Mouse (Mus musculus) layer of hippocampus, adult 2 months (tissue): ENCODE data around the gene Runx2. TPM values are rescaled to one million over a fixed set of nuclear protein-coding genes. Genes with fewer than 3 reads are reported as not detected.

Experiments
- DNase-seq, 2 experiments: peaks; one replicate each; pipeline ENCODE4 v3.0.0; 2022; ENCODE audit warnings: low spot score in 2 of 2
- H3K27ac ChIP-seq: fragments of 200-600 bp; 2 replicates; pipeline ENCODE4 v1.8.1; 2022
- H3K4me3 ChIP-seq: fragments of 200-600 bp; 2 replicates; pipeline ENCODE4 v1.8.1; 2022; ENCODE audit warnings: mild to moderate bottlenecking
- CTCF ChIP-seq: fragments of 200-600 bp; conservative IDR thresholded peaks from 2 replicates; pipeline ENCODE4 v1.8.1; 2022; ENCODE audit warnings: antibody characterized with exemption, mild to moderate bottlenecking, moderate library complexity
- long read RNA-seq, 2 experiments: library from polyadenylated mRNA; stranded (forward); transcript quantifications; one replicate each; pipeline ENCODE4 v2.0.0; 2021; ENCODE audit warnings: borderline mapping rate in 2 of 2
- total RNA-seq, 2 experiments: library from RNA; stranded (reverse); gene quantifications; 2 replicates each; pipeline ENCODE4 v1.2.3; 2021

The Runx2 gene
- total RNA-seq, result 10 to 100 TPM; 15.8 to 19.7 TPM
- long read RNA-seq, experiment 1, partial matches to known transcripts, result 0 of 17 reads
- long read RNA-seq, experiment 1, other reads (novel, unspliced or antisense), result 16 of 17 reads
- long read RNA-seq, experiment 2, partial matches to known transcripts, result 3 of 15 reads
- long read RNA-seq, experiment 2, other reads (novel, unspliced or antisense), result 11 of 15 reads

- 0 out of 2 replicates have a peak within 1 kb of the TSS, but pooled peaks have one; percentile 28 for H3K27ac ChIP-seq
- no peak for DNase-seq
- TF ChIP-seq CTCF, result no peak
- H3K4me3 ChIP-seq, result peak within 1 kb of the TSS; percentile 40
Observed at GRCm38 (mm10) chr17:44814508-44815175, at the start of gene Runx2. TSS of gene Runx2 (minus strand) at chr17:44814797.

DNA sequence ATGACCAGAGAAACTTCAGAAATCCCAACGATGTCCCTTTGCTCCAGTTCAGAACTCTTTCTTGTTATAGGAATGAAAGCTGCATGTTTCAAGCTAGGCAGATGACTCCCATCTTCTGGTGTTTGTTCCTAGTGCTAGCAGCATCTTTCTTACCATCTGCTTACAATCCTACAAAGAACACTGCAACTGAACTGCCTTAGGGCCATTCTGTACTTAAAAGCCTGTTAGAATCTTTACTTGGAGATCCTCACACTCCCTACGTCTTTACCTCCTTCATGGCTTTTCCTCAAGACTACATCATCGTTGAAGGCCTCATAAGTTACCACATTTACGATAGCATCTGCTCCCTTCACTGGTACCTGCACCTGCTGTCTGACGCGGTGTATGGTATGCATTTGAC is 48.6 kb upstream of the Runx2 start:
- no peak for TF ChIP-seq CTCF
- no peak overlapping the region for H3K4me3 ChIP-seq
- peak overlapping the region; percentile 65; the same call in 1 of the 2 replicates for H3K27ac ChIP-seq
- peak in 1 of 2 experiments; percentile 16 for DNase-seq

DNA sequence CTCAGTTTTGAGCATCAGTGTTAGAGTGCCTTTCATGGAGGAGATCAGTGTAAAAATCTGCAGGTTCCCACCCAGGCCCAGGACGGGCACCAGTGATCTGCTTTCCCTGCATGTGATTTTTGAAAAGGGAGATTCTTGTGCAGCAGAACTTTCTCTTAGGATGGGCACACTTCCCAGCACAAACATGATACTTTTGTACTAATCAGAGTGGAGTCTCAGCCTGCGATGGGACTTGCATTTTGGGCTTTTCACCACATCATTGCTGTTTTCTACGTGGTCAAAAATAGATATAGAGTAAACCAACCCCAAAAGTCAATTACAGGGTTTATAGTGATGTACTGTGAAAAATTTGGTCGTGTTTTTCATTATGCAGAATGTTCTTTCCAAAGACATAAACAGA is 27.6 kb upstream of the Runx2 start:
- H3K27ac ChIP-seq, result peak overlapping the region; percentile 56
- H3K4me3 ChIP-seq, result no peak overlapping the region
- TF ChIP-seq CTCF, result no peak
- DNase-seq, result no peak

DNA sequence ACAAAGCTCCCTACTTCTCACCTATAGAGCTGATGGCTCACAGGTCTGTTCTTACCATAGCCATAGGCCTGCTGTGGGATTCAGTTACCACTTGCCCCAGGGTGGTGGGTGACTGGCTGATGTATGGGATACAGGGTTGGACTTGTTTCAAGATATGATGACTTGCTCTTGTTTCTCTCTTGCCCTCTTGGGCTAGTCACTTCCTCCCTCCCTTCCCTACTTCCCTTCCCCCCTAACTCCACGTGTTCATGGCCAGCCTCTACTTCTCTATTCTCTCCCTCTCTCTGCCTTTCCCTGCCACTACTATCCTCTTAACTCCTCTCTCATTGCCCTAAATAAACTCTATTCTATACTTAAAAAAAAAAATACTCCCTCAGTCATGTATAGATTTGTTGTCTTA is 16.6 kb upstream of the Runx2 start:
- Histone ChIP-seq H3K27ac (no peak overlapping the region), H3K4me3 (no peak overlapping the region)
- TF ChIP-seq CTCF, result no peak
- no peak for DNase-seq

- Histone ChIP-seq H3K4me3 (no peak overlapping the region), H3K27ac (no peak overlapping the region)
- DNase-seq, result no peak
- no peak for TF ChIP-seq CTCF
Observed at GRCm38 (mm10) chr17:44829587-44829986, 15.0 kb upstream of the Runx2 start.

GRCm38 (mm10) chr17:44827964-44828363 is 13.4 kb upstream of the Runx2 start:
- Histone ChIP-seq H3K4me3 (no peak overlapping the region), H3K27ac (no peak overlapping the region)
- no peak for DNase-seq
- no peak for TF ChIP-seq CTCF

- H3K4me3 ChIP-seq, result no peak overlapping the region
- no peak for DNase-seq
- TF ChIP-seq CTCF, result no peak
Observed at GRCm38 (mm10) chr17:44827124-44827523, 12.5 kb upstream of the Runx2 start.

DNA sequence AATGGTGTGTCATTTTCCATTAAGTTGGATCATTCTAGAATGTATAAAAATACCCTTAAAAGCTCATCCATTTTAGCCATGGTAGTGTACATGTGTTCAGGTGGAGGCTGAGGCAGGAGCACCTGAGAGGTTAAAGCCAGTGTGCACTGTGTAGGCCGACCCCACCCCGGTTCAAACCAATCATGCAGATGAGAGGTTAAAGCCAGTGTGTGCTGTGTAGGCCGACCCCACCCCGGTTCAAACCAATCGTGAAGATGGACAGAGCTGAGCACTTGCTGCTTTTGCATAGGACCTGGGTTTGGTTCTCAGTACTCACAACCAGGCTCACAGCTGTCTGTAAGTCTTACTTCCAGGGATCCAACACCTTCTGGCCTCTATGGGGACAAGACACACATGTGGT is 7.3 kb upstream of the Runx2 start:
- TF ChIP-seq CTCF, result no peak
- H3K27ac ChIP-seq, result no peak overlapping the region
- H3K4me3 ChIP-seq, result no peak overlapping the region
- no peak for DNase-seq

More at GRCm38 (mm10) chr17:44827124-44827523, 12.5 kb upstream of the Runx2 start:
- H3K27ac ChIP-seq, result no peak overlapping the region

GRCm38 (mm10) chr17:44819816-44820215 is 5.2 kb upstream of the Runx2 start:
- no peak for TF ChIP-seq CTCF
- DNase-seq, result no peak
- H3K27ac ChIP-seq, result no peak overlapping the region
- no peak overlapping the region for H3K4me3 ChIP-seq

- no peak for TF ChIP-seq CTCF
- no peak overlapping the region for H3K4me3 ChIP-seq
- DNase-seq, result no peak
- H3K27ac ChIP-seq, result no peak overlapping the region
Observed at GRCm38 (mm10) chr17:44818825-44819224, 4.2 kb upstream of the Runx2 start.

DNA sequence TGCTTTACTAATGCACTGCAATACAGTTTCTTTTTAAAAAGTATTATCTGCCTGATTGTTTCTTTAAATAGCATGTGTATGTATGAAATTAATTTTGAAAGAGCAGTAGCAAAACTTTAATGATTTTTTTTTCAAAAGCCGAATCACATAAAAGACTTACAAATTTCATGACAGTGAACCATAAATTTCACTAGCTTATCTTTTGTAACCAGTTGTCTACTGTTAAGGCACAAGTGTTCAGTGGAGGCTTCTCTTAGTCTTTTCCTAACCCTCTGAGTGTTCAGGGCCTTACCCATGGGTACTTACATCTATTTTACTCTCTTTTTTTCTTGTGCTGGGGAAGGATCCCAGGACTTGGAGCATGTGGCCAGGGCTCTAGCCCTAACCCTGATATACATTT is 7.6 kb downstream of the Runx2 start:
- Histone ChIP-seq H3K27ac (no peak overlapping the region), H3K4me3 (no peak overlapping the region)
- TF ChIP-seq CTCF, result no peak
- DNase-seq, result no peak

- Histone ChIP-seq H3K4me3 (no peak overlapping the region), H3K27ac (no peak overlapping the region)
- TF ChIP-seq CTCF, result no peak
- DNase-seq, result no peak
Observed at GRCm38 (mm10) chr17:44797331-44797730, 17.3 kb downstream of the Runx2 start.

DNA sequence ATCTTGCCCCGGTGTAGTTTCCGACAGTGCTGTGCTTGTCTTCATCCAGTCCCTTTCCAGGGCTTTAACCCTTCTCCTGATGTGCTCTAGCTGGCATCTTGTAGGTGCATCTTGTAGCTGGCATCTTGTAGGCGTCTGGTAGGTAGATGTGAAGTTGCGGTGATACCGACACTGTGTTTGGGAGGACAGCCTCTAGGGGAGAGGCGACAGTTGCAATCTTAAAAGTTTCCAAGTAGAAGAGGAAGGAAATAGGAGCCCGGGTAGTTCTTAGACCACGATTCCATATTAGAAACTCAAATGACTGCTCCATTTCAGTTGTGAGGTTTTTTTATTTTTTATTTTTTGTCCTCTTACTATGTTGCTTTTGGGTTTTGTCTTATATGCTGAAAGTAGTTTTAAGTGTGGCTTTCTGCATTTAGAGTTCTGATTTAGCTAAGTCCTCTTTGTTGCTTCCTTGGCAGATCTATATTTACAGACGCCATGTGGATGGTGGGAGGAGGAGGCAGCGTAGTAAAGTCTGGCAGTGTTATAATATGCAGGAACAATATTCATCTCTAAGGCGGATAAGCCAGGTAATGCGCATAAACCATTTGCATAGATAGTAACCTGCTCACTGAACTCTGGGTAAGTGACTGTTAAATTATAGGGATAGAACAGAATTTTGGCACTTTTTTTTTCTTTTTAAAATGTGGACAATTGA is 22.2 kb downstream of the Runx2 start:
- H3K27ac ChIP-seq, result no peak overlapping the region
- peak; percentile 52 to 54 for DNase-seq
- 0 out of 2 replicates have a peak, but pooled peaks have one; percentile 2 for TF ChIP-seq CTCF
- H3K4me3 ChIP-seq, result no peak overlapping the region
